Mouse (Mus musculus) heart, postnatal 36 days (tissue): ENCODE data around the gene Ntf5. TPM values are rescaled to one million over a fixed set of nuclear protein-coding genes. Genes with fewer than 3 reads are reported as not detected.
"Not testable (repeated sequence)": the region's sequence is repeated elsewhere in the genome, so short reads cannot be mapped to it uniquely, and the experiment has no call there.

Source experiments
- DNase-seq, 2 experiments: peaks; one replicate each; pipeline ENCODE4 v3.0.0; 2021 to 2022
- intact Hi-C: fragments of 180-260 bp; cut with DNase I; formaldehyde crosslinking; loops from one replicate; pipeline ENCODE4 v1.15.1; 2025
- microRNA-seq, 2 experiments: library from miRNA; unstranded; fragments of <30 nt; microRNA quantifications; one replicate each; pipeline ENCODE4 v1.2.0; 2021; ENCODE audit warnings: borderline number of aligned reads in 2 of 2
- total RNA-seq, 2 experiments: library from RNA; stranded (reverse); gene quantifications; 2 replicates each; pipeline ENCODE4 v1.2.3; 2021

Gene Ntf5
- total RNA-seq, 2 experiments from 2014 or later = 0.30 TPM; not detected in 1

- peak; percentile 93 for DNase-seq
- intact Hi-C loops = not testable (repeated sequence)
Measured at GRCm38 (mm10) chr7:45459564-45460140, 46.2 kb downstream of the Ntf5 start, which contains the start of gene Ftl1. Gene Ftl1, minus strand, starts transcription at chr7:45459884.

GRCm38 (mm10) chr7:45460377-45460776, 46.9 kb downstream of the Ntf5 start:
- DNase-seq = peak in 1 of 2 experiments; percentile 57
- intact Hi-C loops = no loop called here

GRCm38 (mm10) chr7:45460860-45461314, 47.4 kb downstream of the Ntf5 start:
- intact Hi-C loops = no loop called here
- DNase-seq = peak; percentile 71 to 77

GRCm38 (mm10) chr7:45461326-45461725, 47.8 kb downstream of the Ntf5 start:
- intact Hi-C loops = no loop called here
- DNase-seq = no peak

- intact Hi-C loops = no loop called here
- DNase-seq = no peak
Measured at GRCm38 (mm10) chr7:45461781-45462180, 48.3 kb downstream of the Ntf5 start.

GRCm38 (mm10) chr7:45462325-45462724, 48.8 kb downstream of the Ntf5 start:
- intact Hi-C loops = no loop called here
- DNase-seq = no peak

- DNase-seq, intact Hi-C loops: not testable (repeated sequence)
Measured at GRCm38 (mm10) chr7:45462868-45463267, 49.4 kb downstream of the Ntf5 start.

GRCm38 (mm10) chr7:45463987-45464778, 50.7 kb downstream of the Ntf5 start:
- intact Hi-C loops = no loop called here
- no peak for DNase-seq

GRCm38 (mm10) chr7:45465112-45465511, 51.6 kb downstream of the Ntf5 start:
- intact Hi-C loops = no loop called here
- DNase-seq = no peak

- intact Hi-C loops = no loop called here
- no peak for DNase-seq
Measured at GRCm38 (mm10) chr7:45465549-45465948, 52.1 kb downstream of the Ntf5 start.

- intact Hi-C loops = no loop called here
Measured at GRCm38 (mm10) chr7:45466283-45467089, 53.0 kb downstream of the Ntf5 start, which contains the start of gene Bax. Gene Bax, minus strand, starts transcription at chr7:45466898.

More at GRCm38 (mm10) chr7:45466283-45467089, 53.0 kb downstream of the Ntf5 start, which contains the start of gene Bax:
- DNase-seq = peak; percentile 93 to 94

Small RNAs within 50 kb of the gene (microRNA-seq; reads per million reads assigned to microRNA genes)
- gene Gm22133 = 0 to 0.67 reads per million in 2 experiments

Other genes starting within 250 kb of the Ntf5 start
- gene Slc17a7, start 249.7 kb upstream of the Ntf5 start, total RNA-seq = 10 to 100 TPM; 19.7 to 21.0 TPM
- not detected for gene Gfy, start 234.1 kb upstream of the Ntf5 start, total RNA-seq
- not detected for gene Pth2, start 232.7 kb upstream of the Ntf5 start, total RNA-seq
- gene Ccdc155, start 208.8 kb upstream of the Ntf5 start, total RNA-seq = not detected
- not detected for gene Dkkl1, start 201.5 kb upstream of the Ntf5 start, total RNA-seq
- gene Tead2, start 197.9 kb upstream of the Ntf5 start, total RNA-seq = 10 to 100 TPM; 10.3 to 11.4 TPM
- gene Cd37, start 174.6 kb upstream of the Ntf5 start, total RNA-seq = 1 to 10 TPM; 2.8 to 4.4 TPM
- gene Slc6a16, start 172.6 kb upstream of the Ntf5 start, total RNA-seq = not detected
- gene Slc6a21, start 136.2 kb upstream of the Ntf5 start, total RNA-seq = not detected
- gene Trpm4, start 79.9 kb upstream of the Ntf5 start, total RNA-seq = 10 to 100 TPM; 24.6 to 27.4 TPM
- 100 to 1,000 TPM; 842 to 873 TPM for gene Hrc, start 78.4 kb upstream of the Ntf5 start, total RNA-seq
- gene Ppfia3, start 46.7 kb upstream of the Ntf5 start, total RNA-seq = not detected
- 1 to 10 TPM; 1.3 to 1.7 TPM for gene Lin7b, start 43.1 kb upstream of the Ntf5 start, total RNA-seq
- 10 to 100 TPM; 92.8 to 95.9 TPM for gene Snrnp70, start 18.0 kb upstream of the Ntf5 start, total RNA-seq
- gene Kcna7, start 8.0 kb upstream of the Ntf5 start, total RNA-seq = 1 to 10 TPM; 4.5 to 5.8 TPM
- not detected for gene Lhb, start 7.1 kb downstream of the Ntf5 start, total RNA-seq
- gene Gys1, start 21.1 kb downstream of the Ntf5 start, total RNA-seq = 100 to 1,000 TPM in 1 of 2 experiments, 10 to 100 TPM in 1; 96.0 to 102 TPM
- 10 to 100 TPM; 22.5 to 23.7 TPM for gene Ruvbl2, start 24.4 kb downstream of the Ntf5 start, total RNA-seq
- gene Ftl1, start 46.2 kb downstream of the Ntf5 start, total RNA-seq = 100 to 1,000 TPM; 246 to 262 TPM
- gene Bax, start 53.2 kb downstream of the Ntf5 start, total RNA-seq = 10 to 100 TPM; 26.9 to 28.5 TPM
- under 1 TPM in 1 of 2 experiments, not detected in 1; 0.16 TPM for gene Tulp2, start 68.2 kb downstream of the Ntf5 start, total RNA-seq
- 1 to 10 TPM; 5.4 to 5.8 TPM for gene Gm45808, start 73.1 kb downstream of the Ntf5 start, total RNA-seq
- gene Dhdh, start 75.1 kb downstream of the Ntf5 start, total RNA-seq = 1 to 10 TPM; 7.6 to 7.7 TPM
- gene Nucb1, start 96.7 kb downstream of the Ntf5 start, total RNA-seq = 100 to 1,000 TPM; 140 to 148 TPM
- gene Ppp1r15a, start 112.6 kb downstream of the Ntf5 start, total RNA-seq = 10 to 100 TPM; 32.0 to 32.9 TPM
- gene Plekha4, start 112.6 kb downstream of the Ntf5 start, total RNA-seq = 1 to 10 TPM; 2.7 to 3.2 TPM
- under 1 TPM; 0.41 to 0.67 TPM for gene Hsd17b14, start 141.2 kb downstream of the Ntf5 start, total RNA-seq
- 100 to 1,000 TPM; 232 to 235 TPM for gene Bcat2, start 156.5 kb downstream of the Ntf5 start, total RNA-seq
- gene Fgf21, start 201.8 kb downstream of the Ntf5 start, total RNA-seq = not detected
- not detected for gene Fut1, start 203.6 kb downstream of the Ntf5 start, total RNA-seq
- gene Izumo1, start 208.1 kb downstream of the Ntf5 start, total RNA-seq = under 1 TPM in 1 of 2 experiments, not detected in 1; 0.30 TPM
- gene Rasip1, start 213.8 kb downstream of the Ntf5 start, total RNA-seq = 10 to 100 TPM; 30.0 to 31.8 TPM
- gene Mamstr, start 226.3 kb downstream of the Ntf5 start, total RNA-seq = 1 to 10 TPM; 4.3 to 7.5 TPM